Mouse (Mus musculus): ENCODE data around the gene Pdk2. TPM values are rescaled to one million over a fixed set of nuclear protein-coding genes. Genes with fewer than 3 reads are reported as not detected.

Pdk2 gene
- polyA plus RNA-seq, 1 experiment from 2014 or later, result 148 TPM

- ATAC-seq (replicated peaks; ENCODE audit: extremely low read depth, insufficient read depth, low FRiP score), result 0 out of 2 replicates have a peak, but pooled peaks have one; percentile 47
- WGBS, result 50% methylated on average over 9 of the region's 9 CpGs
- Histone ChIP-seq H3K27ac (ENCODE audit: low read length) (no peak overlapping the region), H3K27me3 (ENCODE audit: control insufficient read depth, insufficient read depth, low read length) (no peaks in the 10 kb centered on the region), H3K9ac (ENCODE audit: low read length) (no peak overlapping the region), H3K9me3 (replicated peaks; ENCODE audit: control insufficient read depth, low read length) (no peaks in the 10 kb centered on the region), H3K4me3 (ENCODE audit: low read length) (no peak overlapping the region), H3K4me2 (ENCODE audit: low read depth, low read length) (no peak overlapping the region), H3K36me3 (ENCODE audit: control insufficient read depth, insufficient read depth) (no peaks in the 10 kb centered on the region), H3K4me1 (ENCODE audit: control insufficient read depth, insufficient read depth, low read length) (no peaks in the 10 kb centered on the region)
Measured at GRCm38 (mm10) chr11:95046980-95047680, 6.0 kb upstream of the Pdk2 start.

GRCm38 (mm10) chr11:95044185-95044870, 3.2 kb upstream of the Pdk2 start:
- no peaks in the 10 kb centered on the region for H3K36me3 ChIP-seq (ENCODE audit: control insufficient read depth, insufficient read depth)
- 66% methylated on average over 12 of the region's 13 CpGs for WGBS
- ATAC-seq (replicated peaks; ENCODE audit: extremely low read depth, insufficient read depth, low FRiP score), result no peak
- H3K9ac ChIP-seq (ENCODE audit: low read length), result no peak overlapping the region
- H3K4me3 ChIP-seq (ENCODE audit: low read length), result no peak overlapping the region
- no peaks in the 10 kb centered on the region for H3K9me3 ChIP-seq (replicated peaks; ENCODE audit: control insufficient read depth, low read length)
- no peak overlapping the region for H3K27ac ChIP-seq (ENCODE audit: low read length)
- peaks cover 13% of the 10 kb centered on the region for H3K4me1 ChIP-seq (ENCODE audit: control insufficient read depth, insufficient read depth, low read length)
- H3K4me2 ChIP-seq (ENCODE audit: low read depth, low read length), result no peak overlapping the region
- H3K27me3 ChIP-seq (ENCODE audit: control insufficient read depth, insufficient read depth, low read length), result no peaks in the 10 kb centered on the region

- no peaks in the 10 kb centered on the region for H3K9me3 ChIP-seq (replicated peaks; ENCODE audit: control insufficient read depth, low read length)
- ATAC-seq (replicated peaks; ENCODE audit: extremely low read depth, insufficient read depth, low FRiP score), result no peak
- H3K27ac ChIP-seq (ENCODE audit: low read length), result no peak overlapping the region
- no peak overlapping the region for H3K4me3 ChIP-seq (ENCODE audit: low read length)
- peaks cover 13% of the 10 kb centered on the region for H3K4me1 ChIP-seq (ENCODE audit: control insufficient read depth, insufficient read depth, low read length)
- peaks cover 3% of the 10 kb centered on the region for H3K36me3 ChIP-seq (ENCODE audit: control insufficient read depth, insufficient read depth)
- no peaks in the 10 kb centered on the region for H3K27me3 ChIP-seq (ENCODE audit: control insufficient read depth, insufficient read depth, low read length)
- WGBS, result 52% methylated on average over 7 of the region's 7 CpGs
- no peak overlapping the region for H3K9ac ChIP-seq (ENCODE audit: low read length)
- H3K4me2 ChIP-seq (ENCODE audit: low read depth, low read length), result no peak overlapping the region
Measured at GRCm38 (mm10) chr11:95043608-95044007, 2.5 kb upstream of the Pdk2 start.

- Histone ChIP-seq H3K36me3 (ENCODE audit: control insufficient read depth, insufficient read depth) (peaks cover 5% of the 10 kb centered on the region), H3K4me1 (ENCODE audit: control insufficient read depth, insufficient read depth, low read length) (peaks cover 13% of the 10 kb centered on the region), H3K9me3 (replicated peaks; ENCODE audit: control insufficient read depth, low read length) (no peaks in the 10 kb centered on the region), H3K4me3 (ENCODE audit: low read length) (no peak overlapping the region), H3K27me3 (ENCODE audit: control insufficient read depth, insufficient read depth, low read length) (no peaks in the 10 kb centered on the region), H3K9ac (ENCODE audit: low read length) (no peak overlapping the region), H3K27ac (ENCODE audit: low read length) (no peak overlapping the region), H3K4me2 (ENCODE audit: low read depth, low read length) (no peak overlapping the region)
- no peak for ATAC-seq (replicated peaks; ENCODE audit: extremely low read depth, insufficient read depth, low FRiP score)
- 79% methylated on average over 4 of the region's 4 CpGs for WGBS
Measured at GRCm38 (mm10) chr11:95043060-95043459, 1.9 kb upstream of the Pdk2 start.

GRCm38 (mm10) chr11:95042096-95042495, 942 bp upstream of the Pdk2 start:
- Histone ChIP-seq H3K27ac (ENCODE audit: low read length) (peak overlapping the region; percentile 77), H3K4me3 (ENCODE audit: low read length) (peak overlapping the region; percentile 92), H3K4me1 (ENCODE audit: control insufficient read depth, insufficient read depth, low read length) (peaks cover 13% of the 10 kb centered on the region), H3K27me3 (ENCODE audit: control insufficient read depth, insufficient read depth, low read length) (no peaks in the 10 kb centered on the region), H3K9ac (ENCODE audit: low read length) (peak overlapping the region; percentile 62), H3K36me3 (ENCODE audit: control insufficient read depth, insufficient read depth) (peaks cover 7% of the 10 kb centered on the region), H3K4me2 (ENCODE audit: low read depth, low read length) (peak overlapping the region; percentile 80), H3K9me3 (replicated peaks; ENCODE audit: control insufficient read depth, low read length) (no peaks in the 10 kb centered on the region)
- WGBS, result under 1% methylated on average over 11 of the region's 11 CpGs
- no peak for ATAC-seq (replicated peaks; ENCODE audit: extremely low read depth, insufficient read depth, low FRiP score)

- Histone ChIP-seq H3K4me1 (ENCODE audit: control insufficient read depth, insufficient read depth, low read length) (peaks cover 13% of the 10 kb centered on the region), H3K4me2 (ENCODE audit: low read depth, low read length) (peak overlapping the region; percentile 80), H3K9ac (ENCODE audit: low read length) (peak overlapping the region; percentile 95), H3K36me3 (ENCODE audit: control insufficient read depth, insufficient read depth) (peaks cover 17% of the 10 kb centered on the region), H3K4me3 (ENCODE audit: low read length) (peak overlapping the region; percentile 92), H3K27me3 (ENCODE audit: control insufficient read depth, insufficient read depth, low read length) (no peaks in the 10 kb centered on the region), H3K27ac (ENCODE audit: low read length) (peak overlapping the region; percentile 96), H3K9me3 (replicated peaks; ENCODE audit: control insufficient read depth, low read length) (no peaks in the 10 kb centered on the region)
- 2% methylated on average over 20 of the region's 20 CpGs for WGBS
- ATAC-seq (replicated peaks; ENCODE audit: extremely low read depth, insufficient read depth, low FRiP score), result peak; percentile 69
Measured at GRCm38 (mm10) chr11:95040491-95041138, 539 bp downstream of the Pdk2 start.

GRCm38 (mm10) chr11:95039766-95040165, 1.4 kb downstream of the Pdk2 start:
- H3K27me3 ChIP-seq (ENCODE audit: control insufficient read depth, insufficient read depth, low read length), result no peaks in the 10 kb centered on the region
- WGBS, result 80% methylated on average over 4 of the region's 4 CpGs
- H3K4me1 ChIP-seq (ENCODE audit: control insufficient read depth, insufficient read depth, low read length), result peaks cover 13% of the 10 kb centered on the region
- no peaks in the 10 kb centered on the region for H3K9me3 ChIP-seq (replicated peaks; ENCODE audit: control insufficient read depth, low read length)
- H3K4me3 ChIP-seq (ENCODE audit: low read length), result peak overlapping the region; percentile 92
- peak overlapping the region; percentile 96 for H3K27ac ChIP-seq (ENCODE audit: low read length)
- ATAC-seq (replicated peaks; ENCODE audit: extremely low read depth, insufficient read depth, low FRiP score), result no peak
- peak overlapping the region; percentile 80 for H3K4me2 ChIP-seq (ENCODE audit: low read depth, low read length)
- H3K9ac ChIP-seq (ENCODE audit: low read length), result peak overlapping the region; percentile 95
- peaks cover 17% of the 10 kb centered on the region for H3K36me3 ChIP-seq (ENCODE audit: control insufficient read depth, insufficient read depth)

GRCm38 (mm10) chr11:95038818-95039655, 2.1 kb downstream of the Pdk2 start:
- Histone ChIP-seq H3K9ac (ENCODE audit: low read length) (no peak overlapping the region), H3K36me3 (ENCODE audit: control insufficient read depth, insufficient read depth) (peaks cover 17% of the 10 kb centered on the region), H3K4me2 (ENCODE audit: low read depth, low read length) (no peak overlapping the region), H3K4me3 (ENCODE audit: low read length) (no peak overlapping the region), H3K4me1 (ENCODE audit: control insufficient read depth, insufficient read depth, low read length) (peaks cover 13% of the 10 kb centered on the region), H3K27ac (ENCODE audit: low read length) (no peak overlapping the region), H3K9me3 (replicated peaks; ENCODE audit: control insufficient read depth, low read length) (no peaks in the 10 kb centered on the region), H3K27me3 (ENCODE audit: control insufficient read depth, insufficient read depth, low read length) (no peaks in the 10 kb centered on the region)
- 81% methylated on average over 13 of the region's 13 CpGs for WGBS
- ATAC-seq (replicated peaks; ENCODE audit: extremely low read depth, insufficient read depth, low FRiP score), result no peak
